17 mouse cellular contexts compared by ENCODE assay signal in the genomic region with DNA sequence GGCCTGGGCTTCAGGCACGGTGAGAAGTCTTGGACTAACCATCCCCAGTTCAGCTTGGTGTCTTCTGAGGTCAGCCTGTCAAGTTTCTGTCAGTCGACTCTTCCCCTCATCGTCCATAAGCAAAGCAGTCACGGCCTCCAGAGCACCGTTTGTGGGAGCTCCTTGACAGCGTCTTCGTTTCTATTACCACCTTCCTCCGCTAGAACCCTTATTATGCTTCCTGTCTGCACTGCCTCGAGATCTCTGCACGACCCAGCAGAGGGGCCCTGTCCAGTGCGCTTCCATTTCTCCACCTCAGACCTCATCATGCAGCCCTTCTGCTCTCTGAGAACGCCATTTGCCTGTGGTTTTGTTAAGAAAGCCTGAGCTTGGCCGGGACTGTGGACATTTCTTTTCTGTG. TPM values are rescaled to one million over a fixed set of nuclear protein-coding genes. Genes with fewer than 3 reads are reported as not detected.
DNase-seq lines count a peak whose midpoint lies in the region; ATAC-seq and TF ChIP-seq lines count a peak whose summit lies in the region.
"Had no signal": no experiment of that assay in that cellular context is flagged by ENCODE, and none has a peak within 500 bp of the region (broad histone marks: within the 10 kb centered on the region; RNA-seq: fewer than 3 reads in every experiment).

No protein-coding gene starts in this region.

- H3K36me3 ChIP-seq in heart, postnatal 0 days (replicated peaks; ENCODE audit: control insufficient read depth, insufficient read depth, low read length), result no peaks in the 10 kb centered on the region
- H3K36me3 ChIP-seq in heart, embryonic 10.5 days, result no peaks in the 10 kb centered on the region
- no peaks in the 10 kb centered on the region for H3K36me3 ChIP-seq in liver, embryonic 16.5 days (ENCODE audit: control insufficient read depth, insufficient read depth)
- no peaks in the 10 kb centered on the region; the same call in 1 of the 2 replicates for H3K36me3 ChIP-seq in splenic B cell, adult 2 months (ENCODE audit: control insufficient read depth, insufficient read depth, low read length, poor library complexity, severe bottlenecking)
- H3K36me3 ChIP-seq: heart, embryonic 15.5 days; hindbrain, embryonic 13.5 days; limb, embryonic 13.5 days; stomach, embryonic 15.5 days had no signal

- no peak for TF ChIP-seq CTCF in heart, postnatal 0 days (IDR thresholded peaks at IDR 0.05; ENCODE audit: low read depth)
- TF ChIP-seq CTCF in lung, adult 2 months (IDR thresholded peaks at IDR 0.05; ENCODE audit: insufficient read depth, low read length), result no peak

- H3K9me3 ChIP-seq in heart, postnatal 0 days (replicated peaks; ENCODE audit: control insufficient read depth, low read length), result no peaks in the 10 kb centered on the region
- H3K9me3 ChIP-seq in heart, embryonic 10.5 days, result no peaks in the 10 kb centered on the region
- H3K9me3 ChIP-seq in liver, embryonic 16.5 days (replicated peaks; ENCODE audit: control insufficient read depth, low read length), result no peaks in the 10 kb centered on the region
- H3K9me3 ChIP-seq: heart, embryonic 15.5 days; hindbrain, embryonic 13.5 days; limb, embryonic 13.5 days; stomach, embryonic 15.5 days had no signal

- H3K27me3 ChIP-seq in heart, postnatal 0 days (ENCODE audit: control insufficient read depth, insufficient read depth, low read length), result no peaks in the 10 kb centered on the region
- H3K27me3 ChIP-seq in heart, embryonic 10.5 days (ENCODE audit: insufficient read depth, poor library complexity, severe bottlenecking), result no peaks in the 10 kb centered on the region
- H3K27me3 ChIP-seq in liver, embryonic 16.5 days (ENCODE audit: control insufficient read depth, insufficient read depth, low read depth, low read length), result no peaks in the 10 kb centered on the region
- H3K27me3 ChIP-seq in splenic B cell, adult 2 months (ENCODE audit: control insufficient read depth, insufficient read depth, low read length, poor library complexity, severe bottlenecking), result no peaks in the 10 kb centered on the region
- H3K27me3 ChIP-seq: heart, embryonic 15.5 days; hindbrain, embryonic 13.5 days; limb, embryonic 13.5 days; stomach, embryonic 15.5 days had no signal

- 70% methylated on average over 13 of the region's 13 CpGs for WGBS in heart, postnatal 0 days
- WGBS in heart, embryonic 10.5 days, result 66% methylated on average over 13 of the region's 13 CpGs
- WGBS in liver, embryonic 16.5 days (ENCODE audit: insufficient replicate concordance), result 28% methylated on average over 13 of the region's 13 CpGs
- 62% methylated on average over 13 of the region's 13 CpGs for WGBS in lung, adult 2 months

- H3K4me2 ChIP-seq in heart, postnatal 0 days (ENCODE audit: low read depth, low read length), result no peak overlapping the region
- no peak overlapping the region for H3K4me2 ChIP-seq in liver, embryonic 16.5 days (ENCODE audit: low read depth, low read length)
- H3K4me2 ChIP-seq: heart, embryonic 15.5 days; hindbrain, embryonic 13.5 days; limb, embryonic 13.5 days; stomach, embryonic 15.5 days had no signal

- peaks cover 14% of the 10 kb centered on the region; the same call in 1 of the 2 replicates for H3K4me1 ChIP-seq in heart, postnatal 0 days (ENCODE audit: control insufficient read depth, insufficient read depth)
- peaks cover 64% of the 10 kb centered on the region for H3K4me1 ChIP-seq in heart, embryonic 10.5 days
- H3K4me1 ChIP-seq in liver, embryonic 16.5 days (ENCODE audit: control insufficient read depth, low read depth, low read length), result peaks cover 15% of the 10 kb centered on the region
- peaks cover 16% of the 10 kb centered on the region for H3K4me1 ChIP-seq in lung, adult 2 months (ENCODE audit: control insufficient read depth, insufficient read depth, low read length)

- TF ChIP-seq EP300 in heart, postnatal 0 days (IDR thresholded peaks at IDR 0.05; ENCODE audit: low read depth), result no peak

- H3K27ac ChIP-seq in heart, postnatal 0 days (ENCODE audit: low read depth), result 0 out of 2 replicates have a peak overlapping the region, but pooled peaks have one; percentile 0
- H3K27ac ChIP-seq in heart, embryonic 10.5 days, result no peak overlapping the region
- H3K27ac ChIP-seq in liver, embryonic 16.5 days (ENCODE audit: low read length), result 0 out of 2 replicates have a peak overlapping the region, but pooled peaks have one; percentile 3
- H3K27ac ChIP-seq: heart, embryonic 15.5 days; hindbrain, embryonic 13.5 days; limb, embryonic 13.5 days; stomach, embryonic 15.5 days had no signal

- no peak for DNase-seq in heart, postnatal 0 days (ENCODE audit: low spot score)
- no peak for DNase-seq in heart, embryonic 10.5 days (ENCODE audit: low spot score)
- DNase-seq in thymus, postnatal 25 days, result peak; percentile 34
- no peak for DNase-seq in thymus, postnatal 4 days
- peak; percentile 37 for DNase-seq in splenic B cell, adult 2 months (ENCODE audit: low read depth, low spot score)
- DNase-seq in lung, adult 2 months, result no peak
- no peak for DNase-seq in kidney, adult 9 months
- DNase-seq: cerebellum, postnatal 36 days; kidney, adult 18-20 months; kidney, postnatal 25 days; layer of hippocampus, postnatal 36 days; retina, postnatal 1 day had no signal

- no peak for ATAC-seq in heart, postnatal 0 days (ENCODE audit: insufficient read depth, low read depth)
- no peak for ATAC-seq in liver, embryonic 16.5 days (ENCODE audit: low read depth)

- no peak overlapping the region for H3K4me3 ChIP-seq in heart, postnatal 0 days (ENCODE audit: low read depth, low read length)
- H3K4me3 ChIP-seq in heart, embryonic 10.5 days, result no peak overlapping the region
- H3K4me3 ChIP-seq in liver, embryonic 16.5 days (ENCODE audit: low read depth, low read length), result no peak overlapping the region
- no peak overlapping the region for H3K4me3 ChIP-seq in lung, adult 2 months (replicated peaks; ENCODE audit: extremely low read depth, low read depth, low read length)
- H3K4me3 ChIP-seq: heart, embryonic 15.5 days; hindbrain, embryonic 13.5 days; limb, embryonic 13.5 days; stomach, embryonic 15.5 days had no signal

- no peak for TF ChIP-seq POLR2A in lung, adult 2 months (IDR thresholded peaks at IDR 0.05; ENCODE audit: borderline replicate concordance, extremely low read depth, low read depth, low read length)

- no peak overlapping the region for H3K9ac ChIP-seq in heart, postnatal 0 days (replicated peaks; ENCODE audit: low read depth, low read length)
- no peak overlapping the region for H3K9ac ChIP-seq in liver, embryonic 16.5 days (ENCODE audit: low read depth, low read length)
- H3K9ac ChIP-seq: heart, embryonic 15.5 days; hindbrain, embryonic 13.5 days; limb, embryonic 13.5 days; stomach, embryonic 15.5 days had no signal

RNA-seq across cellular contexts. Expression of a gene that starts 12.0 kb away (rescaled TPM):
- 9.8 and 19.2 TPM in 2 replicates for total RNA-seq in heart, postnatal 0 days (2014; rRNA removed; ENCODE audit: low replicate concordance)
- 4.9 and 5.4 TPM in 2 replicates for polyA plus RNA-seq in heart, postnatal 0 days (2015; fragmentation: Nextera tagmentation; extraction: Ambion mirVana)
- 18.7 and 19.0 TPM in 2 replicates for polyA plus RNA-seq in heart, embryonic 10.5 days (2016; fragmentation: Nextera tagmentation; extraction: Ambion mirVana)
- 6.7 and 8.0 TPM in 2 replicates for polyA plus RNA-seq in liver, embryonic 16.5 days (2015; fragmentation: Nextera tagmentation; extraction: Ambion mirVana)
- 20.2 and 25.9 TPM in 2 replicates for polyA plus RNA-seq in lung, adult 2 months (2012; rRNA removed)

Comparison
In these comparisons a context has a peak if more than half of its experiments do, and no peak if none do; other contexts are left out.
1. DNase-seq: peak in thymus, postnatal 25 days (single experiment) and splenic B cell, adult 2 months (single experiment); none in heart, postnatal 0 days (single experiment), heart, embryonic 10.5 days (single experiment), thymus, postnatal 4 days (single experiment), lung, adult 2 months (single experiment) and kidney, adult 9 months (single experiment).